Mouse (Mus musculus) lung, postnatal 4 days (tissue): Measurements from ENCODE around the gene Plekhm2.

Experiments
- DNase-seq, 2 experiments: peaks; one replicate each; pipeline ENCODE4 v3.0.0; 2021

The Plekhm2 gene

DNA sequence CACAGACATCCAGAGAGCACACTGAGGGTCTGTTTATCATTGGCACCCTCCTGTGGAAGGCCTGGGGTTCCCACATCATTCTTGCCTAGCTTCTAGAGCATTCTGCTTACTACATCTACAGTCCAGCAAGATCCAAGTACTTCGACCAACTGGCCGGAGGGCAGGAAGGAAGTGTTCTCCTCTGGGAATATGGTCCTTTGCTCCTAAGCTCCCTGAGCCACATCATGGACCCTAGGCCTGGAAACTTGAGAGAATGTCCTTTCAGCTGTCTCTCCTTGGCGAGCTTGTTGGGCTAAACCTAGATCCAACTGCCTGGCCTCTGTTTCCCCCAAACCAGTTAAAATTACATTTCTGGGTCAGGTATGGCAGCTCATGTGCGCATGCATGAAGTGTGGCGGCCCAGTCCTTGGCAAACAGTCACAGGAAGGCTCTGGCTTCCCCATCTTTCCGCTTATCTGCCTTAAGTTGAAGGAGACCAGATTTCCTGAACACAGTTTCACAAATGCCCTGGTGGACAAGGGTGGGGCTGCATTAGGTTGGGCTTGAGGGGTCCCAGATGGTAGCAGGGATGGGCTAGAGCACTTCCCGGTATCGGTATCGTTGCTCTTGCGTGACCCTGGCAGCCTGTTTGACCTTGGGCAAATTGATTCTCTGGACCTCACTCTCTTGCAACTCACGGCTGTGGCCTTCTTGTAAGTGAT lies 62.0 kb downstream of the Plekhm2 start:
- no peak for DNase-seq

DNA sequence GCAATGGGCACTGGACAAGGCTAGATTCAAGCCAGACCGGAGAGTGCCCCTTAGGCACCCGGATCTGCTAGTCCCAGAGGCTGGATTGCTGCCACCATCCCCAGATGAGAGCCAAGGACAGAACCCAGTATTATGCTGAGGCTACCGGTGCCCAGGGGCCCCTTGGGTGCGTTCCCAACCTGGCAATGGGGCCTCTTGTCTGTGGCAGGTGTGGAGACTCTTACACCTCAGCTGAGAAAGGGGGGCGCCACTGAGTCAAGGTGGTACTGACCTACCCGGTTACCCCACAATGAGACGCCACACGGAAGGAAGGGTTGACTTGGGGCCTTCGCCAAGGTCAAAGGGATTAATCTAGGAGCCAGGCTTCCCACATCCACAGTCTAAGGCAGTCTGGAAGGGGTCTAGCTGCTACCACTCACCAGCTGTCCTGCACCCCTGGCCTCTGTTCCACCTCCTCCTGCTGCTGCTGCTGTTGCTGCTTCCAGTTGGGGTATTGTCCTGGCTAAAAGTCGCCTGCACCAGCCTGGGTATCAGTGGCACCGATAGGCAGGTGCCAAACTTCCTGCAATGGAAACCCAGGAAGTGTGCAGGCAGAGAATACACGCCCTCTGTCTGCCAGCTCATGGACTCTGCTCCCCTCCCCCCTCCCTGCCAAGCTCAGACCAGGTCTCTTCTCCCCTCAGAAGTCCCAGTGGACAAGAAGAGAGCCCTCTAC lies 63.4 kb downstream of the Plekhm2 start:
- DNase-seq, result no peak

GRCm38 (mm10) chr4:141600364-141600763 lies 64.3 kb downstream of the Plekhm2 start:
- DNase-seq, result no peak

GRCm38 (mm10) chr4:141599251-141600141 lies 65.2 kb downstream of the Plekhm2 start:
- DNase-seq, result peak; percentile 49 to 63

- DNase-seq, result no peak
These were observed 65.8 kb downstream of the Plekhm2 start for GRCm38 (mm10) chr4:141598894-141599250.

DNA sequence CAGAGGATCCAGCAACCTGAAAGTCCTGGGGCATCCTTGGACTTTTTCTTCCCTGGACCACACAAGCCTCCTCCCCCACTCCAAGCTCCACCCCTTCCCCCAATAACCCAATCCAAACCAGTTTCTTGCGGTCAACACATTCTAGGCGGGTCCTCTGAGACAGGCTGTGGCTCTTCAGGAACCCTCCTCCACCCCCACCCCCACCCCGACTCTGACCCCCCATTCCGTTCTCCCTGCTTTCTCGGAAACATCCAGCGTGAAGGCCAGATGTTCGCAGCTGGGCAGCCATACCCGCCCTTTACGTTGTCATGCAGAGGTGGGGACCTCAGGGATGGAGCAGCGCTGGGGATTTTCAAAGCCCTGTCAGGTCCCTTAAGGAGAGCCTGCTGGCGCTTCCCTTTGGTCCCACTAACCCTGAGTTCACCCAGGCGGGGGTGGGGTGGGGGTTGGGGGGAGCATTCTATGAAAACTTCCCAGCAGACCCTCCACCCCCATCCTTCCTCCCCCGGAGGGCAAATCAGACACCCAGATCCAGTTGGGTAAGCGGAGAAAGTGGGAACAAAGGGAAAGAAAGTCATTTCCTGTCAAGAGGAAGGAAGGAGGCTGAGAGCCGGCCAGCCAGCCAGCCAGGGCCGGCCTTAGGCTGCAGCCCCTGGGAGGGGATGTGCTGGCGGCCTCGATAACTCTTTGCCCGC lies 66.4 kb downstream of the Plekhm2 start:
- DNase-seq, result peak; percentile 71 to 92

DNA sequence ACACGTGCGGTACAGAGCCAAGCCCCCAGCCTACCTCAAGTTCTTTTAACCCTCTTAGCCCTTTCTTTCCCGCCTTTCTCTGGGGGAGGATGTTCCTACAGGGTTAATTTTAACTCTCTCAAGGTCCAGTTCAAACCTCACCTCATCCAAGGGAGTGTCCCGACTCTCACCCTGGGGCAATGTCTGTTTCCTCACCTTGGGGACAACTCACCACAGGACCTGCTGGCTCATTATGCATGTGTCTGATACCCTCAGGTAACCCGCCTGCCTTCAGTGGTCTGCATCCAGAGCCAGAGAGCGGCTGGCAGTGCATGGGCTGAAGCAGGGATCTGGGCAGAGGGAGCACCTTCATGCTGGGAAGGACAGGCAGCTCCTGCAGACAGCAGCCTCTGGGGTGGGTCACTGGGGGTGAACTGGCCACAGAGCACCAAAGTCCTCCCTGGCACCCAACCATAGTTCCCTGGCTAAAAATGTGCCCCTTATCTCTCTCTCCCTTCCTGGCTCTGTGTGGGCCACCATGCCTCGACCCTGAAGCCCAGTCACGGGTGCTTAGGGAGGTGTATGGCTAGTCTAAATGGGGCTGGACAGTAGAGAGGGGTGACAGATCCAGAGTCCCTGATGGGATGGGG lies 67.9 kb downstream of the Plekhm2 start:
- DNase-seq, result no peak

- peak; percentile 40 to 69 for DNase-seq
These were observed 69.0 kb downstream of the Plekhm2 start for GRCm38 (mm10) chr4:141595605-141596268.

DNA sequence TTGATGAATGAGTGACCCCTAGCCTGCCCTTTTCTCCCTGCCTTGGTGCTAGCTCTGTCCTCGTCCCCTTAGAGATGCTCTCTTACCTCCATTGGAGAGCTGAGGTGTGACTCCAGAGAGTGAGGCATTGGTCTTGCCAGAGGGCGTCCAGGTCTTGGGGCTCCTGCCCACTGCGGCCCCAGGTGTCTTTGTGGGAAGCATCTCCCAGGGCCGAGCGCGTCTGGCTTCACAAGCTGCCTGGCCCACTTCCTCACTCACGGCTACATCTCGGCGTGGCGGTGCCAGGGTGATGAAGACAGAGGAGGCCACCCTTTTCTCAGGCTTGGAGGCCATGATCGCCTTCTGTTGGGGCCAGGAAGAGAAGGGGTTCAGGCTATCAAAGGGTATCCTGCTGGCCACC lies 69.6 kb downstream of the Plekhm2 start:
- DNase-seq, result no peak

DNA sequence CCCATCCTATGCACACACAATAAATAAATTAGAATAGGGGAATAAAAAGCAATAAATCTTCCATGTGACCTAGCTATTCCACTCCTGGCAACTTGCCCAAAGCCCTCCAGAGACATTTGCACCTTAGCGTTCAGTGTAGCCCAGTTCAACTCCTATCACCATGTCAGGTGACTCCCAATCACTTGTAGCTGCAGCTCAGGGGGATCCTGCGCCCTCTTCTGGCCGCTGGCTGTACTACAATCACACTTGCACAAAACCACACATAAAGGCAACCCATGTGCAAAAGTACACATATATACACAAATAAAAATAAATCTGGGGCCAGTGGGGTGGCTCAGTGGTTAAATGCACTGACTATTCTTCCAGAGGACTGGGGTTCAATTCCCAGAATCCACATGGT lies 73.2 kb downstream of the Plekhm2 start:
- peak; percentile 39 to 54 for DNase-seq

GRCm38 (mm10) chr4:141583919-141584318 lies 80.8 kb downstream of the Plekhm2 start:
- no peak for DNase-seq

DNA sequence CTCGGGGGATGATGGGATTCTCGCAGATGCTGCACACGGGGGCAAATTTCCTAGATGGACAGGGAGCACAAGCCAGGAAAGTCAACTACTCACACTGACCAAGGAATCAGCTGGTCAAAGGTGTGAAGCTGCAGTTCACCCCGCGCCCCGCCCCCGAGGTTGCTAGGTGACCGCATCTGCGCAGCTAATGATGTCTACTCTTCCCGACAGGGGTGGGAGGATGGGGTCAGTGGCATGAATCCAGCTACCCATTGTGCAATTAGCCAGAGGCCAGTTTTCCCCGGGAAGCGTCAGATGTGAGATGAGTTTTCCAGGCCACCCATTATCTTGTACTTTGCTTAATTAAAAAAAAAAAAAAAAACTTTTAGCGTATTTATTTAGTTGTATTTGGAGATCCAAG lies 83.6 kb downstream of the Plekhm2 start:
- DNase-seq, result no peak

DNA sequence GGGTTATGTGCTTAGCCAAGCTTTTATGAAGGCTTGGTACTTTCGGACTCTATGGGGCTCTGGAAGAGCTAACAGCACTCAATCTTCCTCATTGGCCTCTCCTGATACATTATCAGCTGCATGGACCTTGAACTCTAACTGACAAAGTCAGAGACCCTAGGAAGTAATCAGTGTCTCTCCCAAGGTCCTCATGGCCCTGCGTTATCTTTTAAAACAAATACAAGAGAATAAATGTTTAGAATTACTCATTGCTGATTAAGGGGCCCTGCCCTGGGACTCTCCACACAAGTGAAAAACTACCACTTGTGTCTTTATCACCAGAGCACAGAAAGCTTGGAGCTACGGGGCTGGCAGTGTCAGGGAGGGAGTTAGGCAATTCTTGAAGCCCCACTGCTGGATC lies 85.9 kb downstream of the Plekhm2 start:
- DNase-seq, result peak in 1 of 2 experiments; percentile 32

- no peak for DNase-seq
These were observed 87.8 kb downstream of the Plekhm2 start for GRCm38 (mm10) chr4:141576877-141577276.

GRCm38 (mm10) chr4:141576404-141576803 lies 88.3 kb downstream of the Plekhm2 start:
- no peak for DNase-seq
